Mouse (Mus musculus) myocyte (in vitro differentiated cells): Measurements from ENCODE around the gene Srsf3.

Source experiments
- MAX ChIP-seq: IDR thresholded peaks from one replicate; pipeline ENCODE4 v1.6.1; 2011; ENCODE audit warnings: low read depth, mild to moderate bottlenecking, control low read depth
- MYOD1 ChIP-seq, 3 experiments: IDR thresholded peaks; one replicate each; pipeline ENCODE4 v1.6.1; 2011; ENCODE audit warnings: control low read depth in 2 of 3, low read depth in 2 of 3, mild to moderate bottlenecking in 2 of 3, moderate library complexity in 1 of 3; ENCODE audit not compliant: insufficient read length in 2 of 3, control insufficient read depth in 1 of 3
- POLR2A ChIP-seq: IDR thresholded peaks from one replicate; pipeline ENCODE4 v1.6.1; 2011; ENCODE audit warnings: low read depth, mild to moderate bottlenecking, control low read depth, moderate library complexity; ENCODE audit not compliant: insufficient read length

DNA sequence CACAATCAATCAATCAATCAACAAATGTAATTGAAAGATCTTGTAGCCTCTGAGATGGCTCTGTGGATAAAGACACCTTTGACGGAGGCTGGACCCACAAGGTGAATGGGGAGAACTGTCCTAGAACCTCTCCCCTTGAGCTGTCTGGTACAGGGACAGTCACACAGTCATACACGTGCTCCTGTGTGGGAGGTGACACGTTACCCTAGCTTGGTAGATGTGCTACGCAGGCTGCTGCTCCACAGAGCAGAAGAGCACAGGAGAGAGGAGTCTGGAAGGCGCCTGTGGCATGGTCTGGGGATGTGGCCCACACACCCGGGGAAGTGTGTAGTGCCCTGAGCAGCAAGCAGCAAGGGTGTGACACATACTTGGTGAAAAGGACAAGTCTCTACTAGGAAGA, 22.0 kb downstream of the Srsf3 start:
- TF ChIP-seq POLR2A (peak; percentile 42), MYOD1 (IDR thresholded peaks at IDR 0.05; ENCODE audit: control insufficient read depth in 1 of 3, insufficient read length in 2 of 3, low read depth in 2 of 3) (no peak), MAX (no peak)
